Mouse (Mus musculus): Measurements from ENCODE around the gene 1700010I14Rik. TPM values are rescaled to one million over a fixed set of nuclear protein-coding genes. Genes with fewer than 3 reads are reported as not detected.

The 1700010I14Rik gene
- 0.52 and 0.98 TPM in 2 replicates for polyA plus RNA-seq (2015; fragmentation: Nextera tagmentation; extraction: Ambion mirVana)

DNA sequence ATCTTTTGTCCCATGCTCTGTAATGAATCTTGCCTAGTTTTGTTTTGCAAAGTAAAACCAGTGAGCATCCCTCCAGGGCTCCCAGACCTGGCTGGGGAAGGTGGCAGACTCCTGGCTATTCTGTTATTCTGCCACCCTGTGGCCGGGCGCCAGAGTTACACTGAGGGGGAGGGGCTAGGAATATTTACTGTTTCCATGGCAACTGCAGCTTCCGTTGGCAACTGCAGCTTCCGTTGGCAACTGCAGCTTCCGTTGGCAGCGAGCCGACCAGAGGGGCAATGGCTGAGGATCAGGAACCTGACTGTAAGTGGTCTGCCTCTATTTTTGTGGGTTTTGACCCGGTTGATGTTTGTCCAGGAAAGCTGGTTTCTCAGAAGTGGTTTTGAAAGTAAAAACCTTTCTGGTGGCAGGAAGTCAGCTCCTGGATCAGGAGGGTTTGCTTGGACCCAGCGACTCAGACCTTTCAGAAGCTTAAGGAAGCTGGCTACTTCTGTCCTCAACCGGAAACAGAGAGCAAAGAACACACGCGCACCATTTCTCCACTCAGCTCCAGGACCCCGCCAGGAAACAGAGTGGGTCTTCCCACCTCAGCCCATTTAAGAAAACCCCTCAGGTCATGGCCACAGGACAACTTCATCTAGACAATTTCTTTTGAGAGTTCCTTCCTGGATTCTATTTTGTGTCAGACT, at the start of gene 1700010I14Rik:
Gene 1700010I14Rik (plus strand): TSS at position 215 of the 689 bp plus-strand sequence.
- no peak within 1 kb of the TSS for H3K9ac ChIP-seq
- H3K4me2 ChIP-seq, result peak within 1 kb of the TSS; percentile 55
- peaks cover 8% of the 10 kb centered on the region; the same call in 1 of the 2 replicates for H3K4me1 ChIP-seq (replicated peaks)
- no peaks in the 10 kb centered on the region for H3K9me3 ChIP-seq (replicated peaks)
- no peaks in the 10 kb centered on the region for H3K36me3 ChIP-seq
- H3K4me3 ChIP-seq, result peak within 1 kb of the TSS; percentile 39
- H3K27ac ChIP-seq, result peak within 1 kb of the TSS; percentile 47
- ATAC-seq (replicated peaks; ENCODE audit: insufficient number of reproducible peaks, insufficient read depth, low FRiP score, low read depth), result no peak
- WGBS, result 7% methylated on average over 13 of the region's 13 CpGs
- H3K27me3 ChIP-seq, result no peaks in the 10 kb centered on the region

DNA sequence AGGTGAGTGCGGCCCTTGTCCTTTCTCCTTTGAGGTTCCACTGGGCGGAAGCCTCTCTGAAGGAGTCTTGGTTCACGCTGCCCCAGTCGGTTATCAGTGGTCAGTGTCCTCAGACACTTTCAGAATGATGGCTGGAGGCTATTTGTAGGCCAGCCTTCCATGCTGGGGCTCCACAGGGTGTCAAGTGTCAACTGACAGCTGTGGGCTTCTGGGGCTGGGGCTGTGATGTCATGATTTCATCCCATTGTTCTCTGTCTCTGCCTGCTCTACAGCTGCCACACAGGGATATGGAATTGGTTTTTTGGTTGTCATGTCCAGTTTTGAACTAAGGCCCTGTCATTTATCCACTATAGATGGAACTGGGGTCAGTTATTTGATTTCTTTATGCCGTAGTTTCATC, 36.5 kb upstream of the 1700010I14Rik start:
- Histone ChIP-seq H3K27ac (no peak overlapping the region), H3K4me1 (replicated peaks) (no peaks in the 10 kb centered on the region), H3K36me3 (0 out of 2 replicates have a peak, but pooled peaks cover 4% of the 10 kb centered on the region), H3K9ac (no peak overlapping the region), H3K9me3 (replicated peaks) (no peaks in the 10 kb centered on the region), H3K27me3 (peaks cover 5% of the 10 kb centered on the region), H3K4me2 (no peak overlapping the region), H3K4me3 (no peak overlapping the region)
- 63% methylated on average over 5 of the region's 5 CpGs for WGBS
- no peak for ATAC-seq (replicated peaks; ENCODE audit: insufficient number of reproducible peaks, insufficient read depth, low FRiP score, low read depth)

DNA sequence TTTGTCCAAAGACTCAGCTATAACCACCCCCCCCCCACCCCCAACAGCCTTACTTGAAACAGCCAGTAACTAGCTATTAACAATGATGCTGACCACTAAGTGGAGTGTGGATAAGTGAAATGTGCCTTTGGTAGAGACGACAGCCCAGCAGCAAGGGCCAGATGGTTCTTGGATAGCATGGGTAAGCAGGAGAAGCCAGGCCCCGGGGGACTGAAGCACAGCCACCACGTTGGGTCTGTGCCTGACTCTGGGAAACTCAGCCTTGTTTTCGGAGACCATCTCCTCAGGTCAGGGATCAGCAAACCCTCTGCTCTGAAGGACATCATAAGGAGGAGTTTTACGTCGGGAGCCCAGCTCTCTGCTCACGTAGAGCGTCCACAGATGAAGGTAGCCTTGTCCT, 35.2 kb upstream of the 1700010I14Rik start:
- H3K4me3 ChIP-seq, result no peak overlapping the region
- no peak for ATAC-seq (replicated peaks; ENCODE audit: insufficient number of reproducible peaks, insufficient read depth, low FRiP score, low read depth)
- 81% methylated on average over 8 of the region's 8 CpGs for WGBS
- no peak overlapping the region for H3K9ac ChIP-seq
- H3K27ac ChIP-seq, result no peak overlapping the region
- no peak overlapping the region for H3K4me2 ChIP-seq
- H3K27me3 ChIP-seq, result no peaks in the 10 kb centered on the region
- no peaks in the 10 kb centered on the region for H3K9me3 ChIP-seq (replicated peaks)
- no peaks in the 10 kb centered on the region for H3K4me1 ChIP-seq (replicated peaks)
- H3K36me3 ChIP-seq, result 0 out of 2 replicates have a peak, but pooled peaks cover 4% of the 10 kb centered on the region

DNA sequence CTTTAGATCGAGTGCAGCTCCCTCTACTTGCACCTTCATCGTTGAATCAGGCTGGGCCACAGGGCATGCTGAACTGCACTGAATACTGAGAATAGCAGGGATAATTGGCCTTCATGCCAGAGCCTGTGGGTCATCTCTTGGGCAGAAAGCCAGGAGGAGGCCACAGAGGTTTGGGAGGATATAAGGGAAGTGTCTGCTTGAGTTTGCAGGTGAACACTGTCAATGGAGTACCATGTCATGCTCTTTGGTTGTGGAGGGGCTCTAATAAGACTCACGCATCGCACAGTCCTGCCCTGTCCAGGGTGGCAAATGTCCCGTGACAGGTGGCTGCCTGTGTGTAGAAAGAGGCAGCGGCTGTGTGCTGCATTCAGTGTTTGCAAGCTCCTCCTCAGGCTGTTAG, 30.0 kb upstream of the 1700010I14Rik start:
- no peak overlapping the region for H3K27ac ChIP-seq
- no peak overlapping the region for H3K4me3 ChIP-seq
- no peak overlapping the region for H3K4me2 ChIP-seq
- no peaks in the 10 kb centered on the region for H3K9me3 ChIP-seq (replicated peaks)
- ATAC-seq (replicated peaks; ENCODE audit: insufficient number of reproducible peaks, insufficient read depth, low FRiP score, low read depth), result no peak
- H3K9ac ChIP-seq, result no peak overlapping the region
- 59% methylated on average over 6 of the region's 6 CpGs for WGBS
- no peaks in the 10 kb centered on the region for H3K36me3 ChIP-seq
- no peaks in the 10 kb centered on the region for H3K4me1 ChIP-seq (replicated peaks)
- H3K27me3 ChIP-seq, result no peaks in the 10 kb centered on the region

DNA sequence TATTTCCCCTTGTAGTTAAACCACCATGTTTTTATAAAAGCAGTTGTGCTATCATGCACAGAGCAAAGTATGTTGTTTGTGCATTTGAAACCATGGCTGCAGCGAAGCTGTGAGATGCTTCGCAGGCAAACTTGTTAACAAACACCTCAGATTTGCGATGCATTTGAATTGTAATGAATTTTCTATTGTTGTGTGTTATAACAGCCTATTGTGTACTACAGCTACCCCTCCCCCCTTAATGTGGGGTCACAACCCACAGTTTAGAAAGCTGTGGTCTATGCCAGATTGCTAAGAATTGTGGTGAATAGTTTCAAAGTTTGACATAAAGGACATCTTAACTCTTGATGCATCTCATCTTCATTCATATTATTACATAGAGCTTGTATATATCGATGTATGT, 27.7 kb upstream of the 1700010I14Rik start:
- no peaks in the 10 kb centered on the region for H3K27me3 ChIP-seq
- WGBS, result 87% methylated on average over 4 of the region's 4 CpGs
- no peak overlapping the region for H3K4me3 ChIP-seq
- H3K4me2 ChIP-seq, result no peak overlapping the region
- H3K9me3 ChIP-seq (replicated peaks), result no peaks in the 10 kb centered on the region
- no peaks in the 10 kb centered on the region for H3K36me3 ChIP-seq
- no peak overlapping the region for H3K9ac ChIP-seq
- no peak for ATAC-seq (replicated peaks; ENCODE audit: insufficient number of reproducible peaks, insufficient read depth, low FRiP score, low read depth)
- no peak overlapping the region for H3K27ac ChIP-seq
- H3K4me1 ChIP-seq (replicated peaks), result no peaks in the 10 kb centered on the region

DNA sequence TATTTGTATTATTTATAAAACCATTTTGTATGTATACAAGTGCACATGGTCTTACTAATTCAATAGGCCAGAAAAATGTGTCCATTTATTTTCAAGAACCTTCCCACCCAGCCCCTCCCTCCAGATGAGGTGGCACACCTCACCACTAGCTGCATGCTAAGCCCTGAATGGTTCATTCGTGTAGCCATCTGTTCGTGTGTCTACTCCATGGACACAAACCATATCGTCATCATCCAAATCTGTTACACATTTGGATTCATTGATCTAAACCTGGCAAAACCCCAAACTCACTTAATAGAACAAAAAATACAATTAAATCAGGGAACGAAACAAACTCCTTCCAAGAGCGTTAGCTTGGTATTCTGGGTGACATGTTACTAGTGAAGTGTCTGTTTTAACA, 27.0 kb upstream of the 1700010I14Rik start:
- WGBS, result 82% methylated on average over 5 of the region's 5 CpGs
- H3K9me3 ChIP-seq (replicated peaks), result no peaks in the 10 kb centered on the region
- no peak overlapping the region for H3K9ac ChIP-seq
- H3K36me3 ChIP-seq, result no peaks in the 10 kb centered on the region
- no peak overlapping the region for H3K4me2 ChIP-seq
- no peak overlapping the region for H3K27ac ChIP-seq
- no peaks in the 10 kb centered on the region for H3K4me1 ChIP-seq (replicated peaks)
- no peaks in the 10 kb centered on the region for H3K27me3 ChIP-seq
- ATAC-seq (replicated peaks; ENCODE audit: insufficient number of reproducible peaks, insufficient read depth, low FRiP score, low read depth), result no peak
- no peak overlapping the region for H3K4me3 ChIP-seq

DNA sequence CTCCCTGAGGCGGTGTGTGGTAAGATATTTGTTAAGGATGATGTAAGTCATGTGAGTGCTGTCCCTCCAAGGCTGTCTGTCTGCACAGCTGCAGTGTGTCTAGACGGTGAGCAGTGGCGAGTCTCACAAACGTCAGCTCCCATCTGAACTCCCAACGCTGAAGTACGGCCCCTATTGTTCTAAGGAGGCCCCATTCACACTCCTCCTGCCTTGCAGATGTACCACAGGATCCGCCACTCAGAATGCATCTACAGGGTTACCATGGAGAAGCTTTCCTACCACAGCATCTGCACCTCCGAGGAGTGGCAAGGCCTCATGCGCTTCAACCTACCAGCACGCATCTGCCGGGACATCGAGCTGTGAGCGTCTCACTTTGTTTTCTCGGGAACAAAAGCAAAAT, 26.5 kb upstream of the 1700010I14Rik start:
- Histone ChIP-seq H3K27me3 (no peaks in the 10 kb centered on the region), H3K4me1 (replicated peaks) (no peaks in the 10 kb centered on the region), H3K4me3 (no peak overlapping the region), H3K27ac (no peak overlapping the region), H3K9ac (no peak overlapping the region), H3K36me3 (no peaks in the 10 kb centered on the region), H3K9me3 (replicated peaks) (no peaks in the 10 kb centered on the region), H3K4me2 (no peak overlapping the region)
- WGBS, result 65% methylated on average over 14 of the region's 14 CpGs
- no peak for ATAC-seq (replicated peaks; ENCODE audit: insufficient number of reproducible peaks, insufficient read depth, low FRiP score, low read depth)

DNA sequence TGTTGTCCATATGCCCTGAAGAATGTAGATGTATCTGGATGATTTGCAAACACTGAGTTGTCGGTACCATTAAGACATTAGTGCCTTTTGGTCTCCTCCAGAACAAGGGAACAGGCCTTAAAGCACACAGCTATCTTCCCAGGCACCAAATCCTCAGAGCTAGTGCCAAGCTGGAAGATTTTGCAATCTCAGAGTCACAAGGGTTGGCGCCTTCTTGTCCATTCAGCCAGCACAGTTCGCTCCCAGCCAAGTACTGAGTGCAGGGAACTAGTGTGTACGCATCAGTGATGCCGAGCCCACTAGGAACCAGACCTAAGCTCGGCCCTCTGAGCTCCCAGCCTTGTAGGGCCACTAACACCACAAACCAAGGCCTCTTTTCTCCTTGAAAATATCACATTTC, 23.0 kb upstream of the 1700010I14Rik start:
- 85% methylated on average over 6 of the region's 6 CpGs for WGBS
- no peaks in the 10 kb centered on the region for H3K9me3 ChIP-seq (replicated peaks)
- no peak overlapping the region for H3K9ac ChIP-seq
- no peak overlapping the region for H3K4me3 ChIP-seq
- H3K4me2 ChIP-seq, result no peak overlapping the region
- H3K27me3 ChIP-seq, result no peaks in the 10 kb centered on the region
- no peak overlapping the region for H3K27ac ChIP-seq
- no peaks in the 10 kb centered on the region for H3K4me1 ChIP-seq (replicated peaks)
- ATAC-seq (replicated peaks; ENCODE audit: insufficient number of reproducible peaks, insufficient read depth, low FRiP score, low read depth), result no peak
- no peaks in the 10 kb centered on the region for H3K36me3 ChIP-seq

DNA sequence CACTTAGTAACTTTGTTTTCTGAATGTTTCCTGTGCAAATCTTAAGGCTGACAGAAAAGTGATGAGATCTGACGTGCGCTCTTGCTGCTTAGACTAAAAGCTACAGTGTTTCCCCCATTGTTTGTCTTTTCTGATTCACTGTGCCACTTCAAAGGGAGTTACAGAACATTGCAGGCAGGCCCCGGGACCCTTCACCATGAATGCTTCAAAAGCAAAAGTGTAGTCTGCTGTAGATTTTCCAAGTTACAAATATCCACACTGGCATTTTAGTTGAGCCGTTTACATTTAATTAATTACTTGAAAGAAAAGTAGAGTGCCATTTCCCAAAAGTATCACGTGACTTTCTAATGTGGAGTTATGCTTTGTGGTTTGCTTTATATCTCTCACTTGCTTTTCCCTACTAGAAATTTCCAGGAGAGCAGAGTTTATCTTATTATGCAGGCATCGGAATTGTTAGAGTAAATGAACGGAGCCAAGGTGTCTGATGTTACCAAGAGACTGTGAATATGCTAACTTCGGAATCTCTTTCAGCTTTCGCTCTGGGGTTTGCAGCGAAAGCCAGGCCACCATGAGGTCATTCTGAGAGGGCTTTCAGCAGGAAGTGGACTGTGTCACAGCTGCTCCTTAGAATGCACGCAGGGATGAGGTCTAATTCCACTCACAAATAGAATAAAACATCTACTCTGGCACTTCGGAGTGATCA, 15.8 kb upstream of the 1700010I14Rik start:
- Histone ChIP-seq H3K9me3 (replicated peaks) (no peaks in the 10 kb centered on the region), H3K27ac (no peak overlapping the region), H3K36me3 (no peaks in the 10 kb centered on the region), H3K4me3 (no peak overlapping the region), H3K27me3 (0 out of 2 replicates have a peak, but pooled peaks cover 3% of the 10 kb centered on the region), H3K9ac (no peak overlapping the region), H3K4me2 (no peak overlapping the region), H3K4me1 (replicated peaks) (0 out of 2 replicates have a peak, but pooled peaks cover 3% of the 10 kb centered on the region)
- WGBS, result 39% methylated on average over 12 of the region's 12 CpGs
- ATAC-seq (replicated peaks; ENCODE audit: insufficient number of reproducible peaks, insufficient read depth, low FRiP score, low read depth), result no peak

DNA sequence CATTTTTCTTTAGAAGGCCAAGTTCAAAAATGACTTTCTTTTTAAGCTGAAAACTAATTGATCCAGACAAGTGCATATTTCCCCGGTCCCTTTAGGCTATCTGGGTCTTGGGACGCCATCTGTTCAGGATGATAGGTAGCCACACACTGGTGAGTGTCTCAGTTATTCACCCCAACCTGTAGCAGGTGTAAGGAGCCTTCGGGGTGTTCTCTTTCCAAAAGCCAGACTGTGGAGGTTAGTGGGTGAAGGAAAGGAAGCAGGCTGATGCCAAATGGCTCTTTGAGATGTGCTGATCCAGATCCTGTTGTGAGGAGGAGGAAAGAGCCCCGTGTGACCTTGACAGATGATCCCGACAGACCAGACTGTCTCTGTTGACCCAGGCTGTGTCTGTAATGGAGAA, 14.8 kb upstream of the 1700010I14Rik start:
- Histone ChIP-seq H3K27ac (no peak overlapping the region), H3K9ac (no peak overlapping the region), H3K36me3 (no peaks in the 10 kb centered on the region), H3K4me3 (no peak overlapping the region), H3K4me1 (replicated peaks) (0 out of 2 replicates have a peak, but pooled peaks cover 3% of the 10 kb centered on the region), H3K9me3 (replicated peaks) (no peaks in the 10 kb centered on the region), H3K27me3 (0 out of 2 replicates have a peak, but pooled peaks cover 3% of the 10 kb centered on the region), H3K4me2 (no peak overlapping the region)
- ATAC-seq (replicated peaks; ENCODE audit: insufficient number of reproducible peaks, insufficient read depth, low FRiP score, low read depth), result no peak
- WGBS, result 71% methylated on average over 5 of the region's 5 CpGs

DNA sequence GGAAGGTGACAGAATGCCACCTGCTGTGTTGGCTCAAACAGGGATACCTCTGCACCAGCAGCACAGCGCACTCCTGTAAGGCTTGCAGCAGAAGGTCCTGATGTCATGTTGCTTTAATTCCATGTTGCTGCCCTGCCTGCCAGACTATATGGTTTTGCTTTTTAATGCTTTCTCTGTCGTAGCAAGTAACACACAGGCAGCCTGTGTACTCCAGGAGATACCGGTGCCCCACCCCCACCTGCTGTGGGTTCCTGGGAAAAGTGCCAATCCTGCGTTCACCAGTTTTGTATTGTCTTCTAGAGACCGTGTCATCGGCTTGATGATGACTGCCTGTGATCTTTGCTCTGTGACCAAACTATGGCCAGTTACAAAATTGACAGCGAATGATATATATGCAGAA, 13.7 kb upstream of the 1700010I14Rik start:
- H3K4me3 ChIP-seq, result no peak overlapping the region
- H3K9me3 ChIP-seq (replicated peaks), result no peaks in the 10 kb centered on the region
- 52% methylated on average over 7 of the region's 7 CpGs for WGBS
- H3K4me2 ChIP-seq, result no peak overlapping the region
- no peak overlapping the region for H3K27ac ChIP-seq
- H3K27me3 ChIP-seq, result peaks cover 3% of the 10 kb centered on the region; the same call in 1 of the 2 replicates
- 0 out of 2 replicates have a peak, but pooled peaks cover 3% of the 10 kb centered on the region for H3K4me1 ChIP-seq (replicated peaks)
- no peak overlapping the region for H3K9ac ChIP-seq
- H3K36me3 ChIP-seq, result no peaks in the 10 kb centered on the region
- ATAC-seq (replicated peaks; ENCODE audit: insufficient number of reproducible peaks, insufficient read depth, low FRiP score, low read depth), result no peak
